ENCODE assay signal across 9 mouse cellular contexts in genomic region chr19:47448618-47449151, GRCm38 (mm10). TPM values are rescaled to one million over a fixed set of nuclear protein-coding genes. Genes with fewer than 3 reads are reported as not detected.
DNase-seq lines count a peak whose midpoint lies in the region; ATAC-seq and TF ChIP-seq lines count a peak whose summit lies in the region.
"Had no signal": no experiment of that assay in that cellular context is flagged by ENCODE, and none has a peak within 500 bp of the region (broad histone marks: within the 10 kb centered on the region; RNA-seq: fewer than 3 reads in every experiment).

No protein-coding gene starts in this region.

- intact Hi-C loops in heart, adult 2 months (cut with DNase I) = no loop called here
- intact Hi-C loops in heart, postnatal 25 days (cut with DNase I) = loop anchor here (2.0 kb wide), 2 partner anchors 16 kb away; partner anchors contain the start of gene Sh3pxd2a

- TF ChIP-seq EP300 in heart, adult 2 months (IDR thresholded peaks at IDR 0.05; ENCODE audit: insufficient read depth, low read depth, low read length) = no peak
- TF ChIP-seq EP300 in CH12.LX (IDR thresholded peaks at IDR 0.05; ENCODE audit: low read length) = no peak; the same call in 1 of the 2 replicates

- H3K4me2 ChIP-seq in CH12.LX (ENCODE audit: insufficient read depth, low read depth, poor library complexity, severe bottlenecking) = peak overlapping the region; percentile 71
- H3K4me2 ChIP-seq in heart, embryonic 15.5 days = peak overlapping the region; percentile 30
- H3K4me2 ChIP-seq in intestine, postnatal 0 days (replicated peaks; ENCODE audit: low read depth) = no peak overlapping the region

- peak in 1 of 2 experiments; percentile 69 for DNase-seq in heart, adult 2 months
- no peak for DNase-seq in heart, postnatal 25 days (ENCODE audit: low spot score)
- peak; percentile 58 for DNase-seq in CH12.LX (ENCODE audit: extremely low read depth)
- DNase-seq in naive thymus-derived CD4-positive, alpha-beta T cell, adult 2 months (ENCODE audit: low read depth) = peak; percentile 75
- DNase-seq in Muller cell, postnatal 12 days (ENCODE audit: inconsistent ontology term) = no peak
- no peak for DNase-seq in kidney, adult 8-10 months

- no peak for TF ChIP-seq RAD21 in CH12.LX (IDR thresholded peaks at IDR 0.05; ENCODE audit: low read depth, low read length)

- peaks cover 3% of the 10 kb centered on the region for H3K79me2 ChIP-seq in heart, adult 2 months (replicated peaks; ENCODE audit: control insufficient read depth, insufficient read depth, low read length)
- no peaks in the 10 kb centered on the region for H3K79me2 ChIP-seq in CH12.LX (replicated peaks; ENCODE audit: control insufficient read depth, extremely low read depth, insufficient read depth, poor library complexity, severe bottlenecking)

- peak; percentile 49 for ATAC-seq in heart, embryonic 15.5 days (replicated peaks; ENCODE audit: insufficient number of reproducible peaks, insufficient read depth, low FRiP score, low read depth)
- ATAC-seq in intestine, postnatal 0 days = no peak

- no peak overlapping the region for H3K4me3 ChIP-seq in heart, adult 2 months
- H3K4me3 ChIP-seq in CH12.LX (replicated peaks in 1 of 3; ENCODE audit: low read depth in 2 of 3, low read length in 2 of 3, poor library complexity in 1 of 3) = peak overlapping the region in 1 of 3 experiments; percentile 3
- no peak overlapping the region for H3K4me3 ChIP-seq in heart, embryonic 15.5 days
- H3K4me3 ChIP-seq in intestine, postnatal 0 days (ENCODE audit: low read depth, low read length) = no peak overlapping the region

- peaks cover 13% of the 10 kb centered on the region for H3K36me3 ChIP-seq in heart, adult 2 months (ENCODE audit: control insufficient read depth, insufficient read depth, low read length)
- no peaks in the 10 kb centered on the region for H3K36me3 ChIP-seq in CH12.LX (replicated peaks in 1 of 2; ENCODE audit: control insufficient read depth in 1 of 2, insufficient read depth in 1 of 2, low read length in 1 of 2)
- no peaks in the 10 kb centered on the region for H3K36me3 ChIP-seq in heart, embryonic 15.5 days
- no peaks in the 10 kb centered on the region for H3K36me3 ChIP-seq in intestine, postnatal 0 days (ENCODE audit: control insufficient read depth, insufficient read depth)
- H3K36me3 ChIP-seq: G1E had no signal

- no peak for TF ChIP-seq POLR2A in heart, adult 2 months (IDR thresholded peaks at IDR 0.05; ENCODE audit: insufficient read depth, low read depth, low read length)
- TF ChIP-seq POLR2A in CH12.LX (IDR thresholded peaks at IDR 0.05; ENCODE audit: low read depth, low read length) = no peak; the same call in 1 of the 2 replicates

- H3K27ac ChIP-seq in heart, adult 2 months = peak overlapping the region; percentile 55
- peak overlapping the region; percentile 83 for H3K27ac ChIP-seq in CH12.LX (ENCODE audit: insufficient read depth, low read depth)
- peak overlapping the region; percentile 69 for H3K27ac ChIP-seq in heart, embryonic 15.5 days
- no peak overlapping the region for H3K27ac ChIP-seq in intestine, postnatal 0 days (ENCODE audit: low read depth, low read length)

- no peaks in the 10 kb centered on the region for H3K9me3 ChIP-seq in CH12.LX (replicated peaks; ENCODE audit: low read length)
- no peaks in the 10 kb centered on the region for H3K9me3 ChIP-seq in heart, embryonic 15.5 days (replicated peaks)
- no peaks in the 10 kb centered on the region for H3K9me3 ChIP-seq in intestine, postnatal 0 days (ENCODE audit: control insufficient read depth)
- H3K9me3 ChIP-seq: G1E had no signal

- H3K9ac ChIP-seq in heart, adult 2 months (ENCODE audit: low read depth, low read length) = peak overlapping the region; percentile 3; the same call in 1 of the 2 replicates
- peak overlapping the region; percentile 25 for H3K9ac ChIP-seq in CH12.LX (ENCODE audit: insufficient read depth, low read depth)
- no peak overlapping the region for H3K9ac ChIP-seq in heart, embryonic 15.5 days
- no peak overlapping the region for H3K9ac ChIP-seq in intestine, postnatal 0 days (ENCODE audit: low read depth, low read length)

- 26% methylated on average over 14 of the region's 14 CpGs for WGBS in heart, adult 2 months
- 23% methylated on average over 14 of the region's 14 CpGs for WGBS in heart, embryonic 15.5 days
- WGBS in intestine, postnatal 0 days = 65% methylated on average over 14 of the region's 14 CpGs

- in situ Hi-C loops in CH12.LX (cut with MboI; ENCODE audit: low pct_ligation_motif_present, low pct_unique_long_range_greater_than_20kb, low sequenced_read_pairs) = no loop called here

- dilution Hi-C loops in CH12.LX (cut with MboI; ENCODE audit: extremely low pct_ligation_motif_present, extremely low pct_unique_long_range_greater_than_20kb, low sequenced_read_pairs) = no loop called here

- peaks cover 63% of the 10 kb centered on the region for H3K4me1 ChIP-seq in heart, adult 2 months (ENCODE audit: control insufficient read depth, insufficient read depth, low read length)
- H3K4me1 ChIP-seq in CH12.LX (ENCODE audit: control insufficient read depth in 1 of 2, insufficient read depth in 2 of 2) = peaks cover 56 to 86% of the 10 kb centered on the region in 2 experiments
- peaks cover 97% of the 10 kb centered on the region for H3K4me1 ChIP-seq in heart, embryonic 15.5 days (replicated peaks)
- peaks cover 34% of the 10 kb centered on the region for H3K4me1 ChIP-seq in intestine, postnatal 0 days (replicated peaks; ENCODE audit: control insufficient read depth, insufficient read depth, low read length)

- H3K27me3 ChIP-seq in heart, adult 2 months (ENCODE audit: control insufficient read depth, insufficient read depth, low read length) = no peaks in the 10 kb centered on the region
- no peaks in the 10 kb centered on the region for H3K27me3 ChIP-seq in CH12.LX (replicated peaks)
- no peaks in the 10 kb centered on the region for H3K27me3 ChIP-seq in heart, embryonic 15.5 days
- H3K27me3 ChIP-seq in intestine, postnatal 0 days (replicated peaks; ENCODE audit: control insufficient read depth, insufficient read depth, low read length) = no peaks in the 10 kb centered on the region

- no peak for TF ChIP-seq CTCF in heart, adult 2 months (IDR thresholded peaks at IDR 0.05)
- no peak for TF ChIP-seq CTCF in CH12.LX (conservative IDR thresholded peaks at IDR 0.05 in 1 of 2, IDR thresholded peaks at IDR 0.05 in 1 of 2; ENCODE audit: low read depth in 2 of 2, low read length in 2 of 2)
- TF ChIP-seq CTCF in intestine, postnatal 0 days (IDR thresholded peaks at IDR 0.05; ENCODE audit: low read depth) = no peak

TF ChIP-seq in CH12.LX, 34 proteins besides CTCF, POLR2A, EP300 and RAD21:
- TF ChIP-seq USF1 (IDR thresholded peaks at IDR 0.05; ENCODE audit: low read depth, low read length) (no peak), MEF2A (IDR thresholded peaks at IDR 0.05; ENCODE audit: borderline replicate concordance, low read depth, low read length) (peak; percentile 89), MXI1 (IDR thresholded peaks at IDR 0.05; ENCODE audit: low read depth, low read length) (0 out of 2 replicates have a peak, but pooled peaks have one; percentile 45), BHLHE40 (IDR thresholded peaks at IDR 0.05; ENCODE audit: low read depth, low read length) (0 out of 2 replicates have a peak, but pooled peaks have one; percentile 21), TCF12 (IDR thresholded peaks at IDR 0.05; ENCODE audit: low read depth, low read length) (peak; percentile 56; the same call in 1 of the 2 replicates), MAX (IDR thresholded peaks at IDR 0.05; ENCODE audit: low read length) (peak; percentile 70)
TF ChIP-seq in CH12.LX: peak in this region for 5.

RNA-seq across cellular contexts. Expression of gene Sh3pxd2a, which starts 15.5 kb away (rescaled TPM):
- 10 to 100 TPM; 52.3 to 53.2 TPM for total RNA-seq in heart, adult 2 months (2021)
- polyA plus RNA-seq in heart, adult 2 months (2012; rRNA removed) = 36.1 and 40.3 TPM in 2 replicates
- total RNA-seq in heart, postnatal 25 days (2021) = 10 to 100 TPM; 63.5 to 63.6 TPM
- total RNA-seq in CH12.LX (2012; rRNA removed) (2.4 and 3.2 TPM in 2 replicates), CH12.LX (2014; rRNA removed) (1.2 and 1.3 TPM in 2 replicates)
- polyA plus RNA-seq in CH12.LX (2012; ENCODE audit: insufficient read length, low read depth) = 4.6 and 4.9 TPM in 2 replicates
- 5.3 and 7.2 TPM in 2 replicates for polyA plus RNA-seq in heart, embryonic 15.5 days (2015; fragmentation: Nextera tagmentation; extraction: Ambion mirVana)
- 2.2 and 2.4 TPM in 2 replicates for polyA plus RNA-seq in intestine, postnatal 0 days (2015; fragmentation: Nextera tagmentation; extraction: Ambion mirVana)
- polyA plus RNA-seq: G1E had no signal

Comparison
In these comparisons a context has a peak if more than half of its experiments do, and no peak if none do; other contexts are left out.
1. H3K9ac ChIP-seq: peak in heart, adult 2 months (single experiment) and CH12.LX (single experiment); none in heart, embryonic 15.5 days (single experiment) and intestine, postnatal 0 days (single experiment).
2. DNase-seq: peak in CH12.LX (single experiment) and naive thymus-derived CD4-positive, alpha-beta T cell, adult 2 months (single experiment); none in heart, postnatal 25 days (single experiment), Muller cell, postnatal 12 days (single experiment) and kidney, adult 8-10 months (0 of 2).